Mouse (Mus musculus) retina, postnatal 1 day (tissue): ENCODE data around the gene Capn11.

Experiments
- DNase-seq: peaks from one replicate; pipeline ENCODE4 v3.0.0-alpha.2; 2012

Capn11 gene

DNA sequence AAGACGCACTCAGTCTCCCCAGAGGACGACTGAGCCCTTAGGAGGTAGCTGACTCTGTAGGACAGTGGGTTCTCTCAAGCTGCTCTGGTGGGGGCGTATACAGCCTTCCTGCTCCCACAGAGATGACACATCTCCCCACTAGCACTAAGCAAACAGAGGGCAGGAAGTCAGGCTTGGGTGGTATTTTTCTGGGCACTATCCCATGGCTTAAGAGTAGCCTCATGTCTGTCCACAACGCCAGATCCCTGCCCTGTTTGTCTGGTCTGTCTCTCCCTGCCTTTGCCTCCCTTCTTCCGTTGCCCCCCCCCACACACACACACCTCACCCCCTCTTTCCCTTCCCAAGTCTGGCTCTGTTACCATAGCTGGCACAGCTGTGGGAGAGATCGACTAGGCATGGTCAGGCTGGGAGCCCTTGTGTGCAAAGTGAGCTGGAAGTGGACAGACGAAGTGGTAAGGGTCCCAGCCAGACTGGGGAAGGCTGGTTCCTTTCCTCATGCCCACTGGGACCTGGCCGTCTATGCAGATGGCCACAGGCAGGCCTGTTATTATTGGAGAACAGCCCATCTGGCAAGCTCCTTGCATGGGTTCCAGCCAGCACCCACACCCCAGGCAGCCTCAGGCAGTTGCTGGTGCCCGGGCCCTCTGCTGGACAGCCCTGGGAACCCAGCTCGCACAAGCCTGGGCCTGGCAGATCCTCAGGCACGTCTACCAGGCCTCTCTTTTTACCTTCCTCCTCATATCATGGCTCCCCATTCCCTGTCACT, 62.3 kb downstream of the Capn11 start:
- DNase-seq = peak; percentile 73

DNA sequence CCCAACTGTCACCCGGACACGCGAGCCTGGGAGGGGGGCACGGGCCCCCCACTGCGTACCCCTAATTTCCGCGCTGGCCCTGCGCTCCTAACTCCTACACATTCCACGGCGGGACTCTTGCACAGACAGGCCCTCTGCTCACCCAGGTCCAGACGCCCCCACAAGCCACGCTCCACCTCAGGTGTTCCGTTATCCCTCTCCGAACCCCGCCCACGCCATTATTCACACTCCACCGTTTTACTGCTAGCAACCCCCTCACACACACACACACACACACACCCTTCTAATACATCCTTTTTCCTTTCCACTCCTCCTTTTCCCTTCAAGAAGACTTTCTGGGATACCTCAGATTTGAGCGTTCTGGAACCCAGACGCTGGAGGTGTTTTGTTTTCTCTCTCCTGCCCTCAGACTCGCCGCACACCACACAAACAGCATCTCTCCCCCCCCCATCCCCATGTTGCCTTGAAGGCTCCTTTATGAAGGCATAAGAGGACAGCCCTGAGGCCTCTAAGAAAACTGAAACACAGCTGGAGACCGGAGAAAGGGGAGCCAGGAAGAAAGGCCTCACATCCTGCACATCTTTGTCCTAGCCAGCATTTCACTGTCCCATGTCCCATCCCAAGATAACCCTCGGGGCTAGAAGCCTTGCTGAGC, 63.3 kb downstream of the Capn11 start:
- DNase-seq = peak; percentile 14

DNA sequence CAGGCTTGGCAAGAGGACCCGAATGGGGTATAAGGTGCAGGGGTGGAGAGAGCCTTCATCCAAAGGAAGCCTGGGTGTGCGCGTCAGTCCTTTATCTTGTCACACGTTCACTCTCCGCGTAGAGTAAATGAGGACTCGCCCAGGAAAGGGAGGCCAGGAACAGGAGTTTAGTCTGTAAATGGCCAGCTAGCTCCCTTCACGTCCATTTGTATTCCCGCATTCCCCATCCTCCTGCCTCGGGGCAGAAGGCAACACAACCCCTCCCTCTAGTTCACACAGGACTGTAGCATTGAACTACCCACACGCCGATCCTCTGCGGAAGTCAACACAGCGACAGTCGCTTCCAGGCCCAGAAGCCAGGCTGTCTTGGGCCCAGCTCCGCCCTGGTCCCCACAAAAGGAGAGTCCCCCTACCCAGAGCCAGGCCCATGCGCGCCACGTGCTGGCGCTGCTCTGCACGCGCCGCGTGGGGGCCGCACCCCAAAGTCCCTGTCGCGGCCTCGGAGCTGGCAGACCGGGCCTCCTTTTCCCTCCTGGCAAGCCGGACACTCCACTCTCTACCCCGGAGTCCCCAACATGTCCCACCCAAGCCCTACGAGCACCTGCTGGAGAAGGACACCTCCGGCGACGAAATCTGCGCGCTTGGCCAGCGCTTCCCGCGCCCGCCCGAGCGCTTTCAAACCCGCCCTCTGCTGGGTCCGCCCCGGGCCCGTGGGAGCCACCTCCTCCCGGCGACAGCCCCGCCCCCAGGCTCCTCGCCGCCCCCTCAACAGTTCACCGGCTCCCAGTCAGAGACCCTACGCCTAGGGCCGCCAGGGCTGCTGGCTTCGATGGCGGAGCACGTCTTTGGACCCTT, 64.0 kb downstream of the Capn11 start:
- DNase-seq = peak; percentile 77

DNA sequence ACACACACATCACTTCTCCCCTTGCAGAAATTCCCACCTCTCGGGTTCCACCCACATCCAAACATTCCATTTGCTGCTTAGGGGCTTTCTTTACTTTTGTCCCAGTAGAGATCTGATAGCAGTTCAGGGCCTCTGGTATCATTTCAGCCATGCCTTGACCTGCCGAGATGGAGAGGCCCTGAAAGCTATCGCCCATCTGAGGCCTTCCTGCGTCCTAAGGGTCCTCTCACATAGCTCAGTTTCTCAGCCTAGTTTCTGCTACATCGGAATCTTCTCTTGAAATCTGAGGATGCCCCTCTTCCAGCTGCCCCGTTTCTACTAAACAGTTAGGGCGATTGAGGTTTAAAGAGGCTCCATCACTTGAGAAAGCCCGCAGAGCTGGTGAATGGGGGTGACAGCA, 64.9 kb downstream of the Capn11 start:
- DNase-seq = no peak

DNA sequence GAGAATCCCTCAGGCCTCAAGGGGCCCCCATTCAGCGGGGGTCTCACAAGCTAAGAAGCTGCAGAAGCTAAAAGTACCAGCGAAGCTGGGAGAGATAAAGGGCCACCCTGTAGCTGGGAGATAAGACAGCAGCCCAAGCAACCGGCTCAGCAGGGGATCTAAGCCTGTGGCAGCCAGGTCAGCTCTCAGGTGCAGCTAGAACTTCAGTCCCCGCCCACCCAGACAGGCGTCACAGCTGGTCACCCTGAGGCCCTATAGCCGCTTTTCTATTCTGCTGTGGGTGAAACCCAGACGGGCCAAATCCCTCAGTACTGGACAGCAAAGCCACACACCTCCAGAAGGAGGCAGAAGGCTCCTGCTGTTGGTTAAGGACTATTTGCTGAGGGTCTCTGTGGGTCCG, 65.6 kb downstream of the Capn11 start:
- DNase-seq = peak; percentile 33

DNA sequence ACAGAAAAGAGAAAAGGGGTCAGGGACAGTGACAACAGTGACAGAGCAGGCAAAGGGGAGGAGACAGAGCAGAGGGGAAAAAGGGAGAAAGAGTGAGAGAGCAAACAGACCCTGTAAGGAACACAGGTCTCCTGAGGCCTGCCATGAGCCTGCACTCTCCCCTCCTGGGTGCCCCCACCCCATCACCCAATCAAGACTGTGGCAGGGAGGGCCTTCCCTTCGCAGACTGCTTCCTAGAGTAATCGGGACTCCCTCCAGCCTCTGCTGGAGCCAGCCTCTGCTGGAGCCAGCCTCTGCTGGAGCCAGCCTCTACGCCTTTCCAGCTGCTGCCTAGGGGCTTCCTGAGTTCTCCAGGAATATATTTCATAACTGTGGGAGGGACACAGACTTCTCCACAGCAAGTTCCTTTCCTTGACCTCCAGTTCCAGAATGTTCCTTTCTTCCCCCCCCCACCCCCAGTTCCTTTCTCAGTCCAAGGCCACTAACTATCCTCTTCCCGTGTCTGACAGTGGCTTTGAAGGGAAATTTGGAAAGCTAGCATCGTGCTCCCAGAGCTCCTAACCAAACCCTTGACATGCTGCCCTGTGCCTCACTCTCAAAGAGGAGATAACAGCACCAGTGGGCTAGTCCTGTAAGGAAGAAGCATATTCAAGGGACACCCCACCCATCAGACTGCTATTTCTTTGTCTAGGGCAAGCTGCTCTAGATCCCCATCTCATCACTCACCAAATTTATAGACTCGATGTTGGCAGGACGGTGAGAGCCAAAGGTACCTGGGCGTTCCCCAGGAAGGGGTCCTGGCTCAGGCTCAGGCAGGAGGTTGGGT, 66.3 kb downstream of the Capn11 start:
- DNase-seq = no peak

DNA sequence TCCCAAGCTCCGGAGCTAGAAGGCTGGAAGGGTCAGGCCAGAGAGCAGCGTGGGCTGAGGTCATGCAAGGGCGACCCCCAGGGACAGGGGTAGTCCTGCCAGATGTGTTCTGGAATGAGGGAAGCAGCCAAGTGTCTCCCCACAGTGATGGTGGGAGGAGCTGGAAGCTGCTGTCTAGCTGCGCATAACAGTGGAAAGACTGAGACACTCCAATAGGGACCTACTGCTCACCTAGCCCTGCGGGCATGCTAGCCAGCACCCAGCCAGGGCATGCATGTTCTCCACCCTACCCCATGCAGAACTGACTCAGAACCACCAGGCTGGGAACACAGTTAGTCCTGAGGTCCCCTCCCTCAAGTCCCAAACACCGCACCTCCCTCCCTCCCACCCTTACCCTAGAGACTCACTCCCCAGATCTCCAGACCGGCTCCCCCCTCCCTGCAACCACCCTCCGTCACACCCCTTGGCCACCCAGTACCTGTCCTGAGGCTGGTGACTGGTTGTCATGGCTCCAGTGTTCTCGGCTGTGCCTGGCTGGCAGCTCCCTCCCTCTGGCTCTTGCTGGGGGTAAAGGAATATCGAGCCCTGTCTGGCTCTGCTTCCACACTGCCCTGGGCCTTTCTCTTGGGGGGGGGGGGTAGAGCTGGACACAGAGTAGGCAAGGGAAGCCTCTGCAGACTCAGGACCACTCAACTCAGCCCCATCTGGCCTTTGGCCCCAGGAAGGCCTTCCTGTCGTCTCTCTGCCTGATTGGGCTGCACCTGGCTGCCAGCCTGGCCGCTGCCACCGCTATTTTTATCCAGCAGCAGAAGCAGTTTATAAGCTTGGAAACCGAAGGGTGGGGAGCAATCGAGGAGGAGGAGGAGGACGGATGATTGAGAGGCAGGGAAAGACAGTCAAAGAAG, 67.2 kb downstream of the Capn11 start:
- peak; percentile 16 for DNase-seq

DNA sequence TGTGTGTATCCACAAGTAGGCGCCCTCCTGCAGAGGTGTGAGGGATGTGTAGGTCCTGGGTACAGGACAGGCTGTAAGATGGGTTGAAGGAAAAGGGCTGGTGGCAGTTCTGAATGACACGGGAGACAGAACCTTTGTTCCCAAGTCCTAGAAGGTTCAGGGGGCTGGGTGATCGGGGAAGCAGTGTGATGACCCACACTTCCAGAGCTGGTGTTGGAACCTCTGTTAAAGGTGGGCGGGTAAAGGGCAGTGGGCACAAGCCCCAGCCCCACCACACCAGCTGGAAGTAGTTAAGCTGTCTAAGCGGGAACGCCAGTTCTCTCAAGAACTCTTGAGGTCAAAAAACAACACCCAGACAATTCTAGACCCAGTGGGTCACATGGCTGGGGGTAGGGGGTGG, 68.7 kb downstream of the Capn11 start:
- no peak for DNase-seq

DNA sequence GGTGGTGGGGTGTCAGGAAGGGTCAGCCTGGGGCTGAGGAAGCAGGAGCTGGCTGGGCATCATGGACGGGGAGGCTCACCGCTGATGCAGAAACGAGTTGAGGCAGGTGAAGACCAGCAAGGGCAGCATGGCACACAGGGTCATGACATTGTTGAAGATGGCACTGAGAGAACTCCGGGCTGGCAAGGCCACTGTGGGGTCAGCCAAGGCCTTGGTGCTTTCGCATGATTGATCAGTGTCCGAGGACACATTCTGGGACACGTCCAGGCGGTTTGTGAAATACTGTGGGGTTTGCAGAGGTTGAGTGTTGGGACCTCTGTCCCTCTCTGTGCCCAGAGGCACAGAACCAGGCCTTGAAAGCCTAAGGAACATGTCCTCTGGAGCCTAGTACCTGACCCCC, 69.3 kb downstream of the Capn11 start:
- no peak for DNase-seq

DNA sequence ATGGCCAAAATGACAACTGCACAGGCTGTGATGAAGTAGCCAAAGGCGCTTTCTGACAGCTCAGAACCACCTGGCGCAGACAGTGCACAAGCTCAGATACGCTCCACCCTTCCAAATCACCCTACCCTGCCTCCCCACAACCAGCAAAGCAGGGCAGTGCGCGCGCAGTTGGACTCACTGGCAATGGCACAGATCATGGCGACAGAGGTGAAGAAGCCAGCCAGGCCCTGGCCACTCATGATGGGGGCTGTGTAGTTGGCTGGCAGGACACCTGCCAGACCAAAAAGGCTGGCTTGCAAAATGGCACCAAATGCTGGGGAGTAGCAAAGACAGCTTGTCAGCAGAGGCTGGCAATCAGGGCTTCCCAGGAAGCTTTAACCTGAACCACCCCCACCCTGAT, 69.9 kb downstream of the Capn11 start:
- DNase-seq = no peak

DNA sequence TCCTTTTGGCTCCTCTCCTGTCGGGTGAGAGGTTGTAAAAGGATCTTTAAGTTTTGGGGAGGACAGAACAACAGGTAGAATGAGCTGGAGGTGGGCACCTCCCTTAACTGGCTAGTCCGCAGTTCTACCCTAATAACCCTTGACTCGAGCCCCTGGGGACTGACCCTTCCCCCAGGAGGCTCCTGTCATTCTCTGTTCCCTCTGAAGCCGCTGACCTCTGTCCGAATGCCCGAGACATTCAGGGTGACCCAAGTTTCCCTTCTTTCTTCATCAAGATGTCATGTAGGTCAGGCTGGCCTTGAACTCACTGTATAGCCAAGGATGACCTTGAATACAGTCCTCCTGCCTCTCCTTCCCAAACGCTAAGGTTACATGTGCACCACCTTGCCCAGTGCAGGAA, 70.8 kb downstream of the Capn11 start:
- DNase-seq = no peak

DNA sequence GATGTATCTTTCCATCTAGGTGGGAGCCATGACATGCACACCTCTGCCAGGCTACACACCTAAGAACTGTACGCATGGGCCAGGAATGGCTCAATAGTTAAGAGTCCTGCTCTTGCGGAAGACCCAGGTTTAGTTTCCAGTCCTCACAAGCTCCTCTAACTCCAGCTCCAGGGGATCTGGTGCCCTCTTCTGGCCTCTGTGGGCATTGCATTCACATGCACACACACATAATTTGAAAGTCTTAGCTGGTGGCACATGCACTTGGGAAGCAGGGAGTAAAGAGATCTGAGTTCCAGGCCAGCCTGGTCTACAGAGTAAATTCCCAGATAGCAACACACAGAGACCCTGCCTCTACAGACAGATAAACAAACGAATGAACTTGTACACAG, 72.7 kb downstream of the Capn11 start:
- DNase-seq = no peak

DNA sequence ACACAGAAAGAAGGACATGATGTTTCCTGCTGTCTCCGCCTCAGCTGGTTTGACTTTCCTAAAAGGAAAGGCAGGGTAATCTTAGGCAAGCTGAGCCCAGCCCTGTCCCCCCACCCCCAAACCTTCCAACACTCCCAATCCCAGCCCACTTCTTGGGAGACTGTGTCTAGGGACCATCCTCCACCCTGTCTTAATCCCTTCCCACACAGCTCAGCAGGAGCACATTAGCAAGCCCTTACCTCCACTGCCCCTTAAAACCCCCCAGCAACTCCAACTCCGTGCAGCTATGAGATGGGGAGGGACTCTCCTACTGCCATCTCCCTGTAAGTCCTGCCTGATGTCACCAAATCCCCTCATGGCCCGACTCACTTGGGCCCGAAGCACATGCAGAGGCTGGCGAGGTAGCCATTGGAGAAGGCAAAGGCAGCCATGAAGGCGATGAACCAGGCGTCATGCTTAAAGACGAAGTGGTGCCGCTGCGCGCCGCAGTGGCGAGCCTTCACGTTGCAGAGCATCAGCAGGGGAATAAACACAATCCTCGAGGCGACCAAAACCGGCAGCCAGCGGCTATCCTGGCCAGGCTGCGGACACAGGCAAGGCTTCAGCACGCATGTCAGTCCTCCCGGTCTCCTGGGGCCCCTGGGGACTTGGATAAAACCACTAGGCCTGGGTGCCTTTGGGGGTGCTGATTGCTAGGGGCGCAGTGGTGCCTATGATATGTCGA, 73.2 kb downstream of the Capn11 start:
- DNase-seq = no peak

DNA sequence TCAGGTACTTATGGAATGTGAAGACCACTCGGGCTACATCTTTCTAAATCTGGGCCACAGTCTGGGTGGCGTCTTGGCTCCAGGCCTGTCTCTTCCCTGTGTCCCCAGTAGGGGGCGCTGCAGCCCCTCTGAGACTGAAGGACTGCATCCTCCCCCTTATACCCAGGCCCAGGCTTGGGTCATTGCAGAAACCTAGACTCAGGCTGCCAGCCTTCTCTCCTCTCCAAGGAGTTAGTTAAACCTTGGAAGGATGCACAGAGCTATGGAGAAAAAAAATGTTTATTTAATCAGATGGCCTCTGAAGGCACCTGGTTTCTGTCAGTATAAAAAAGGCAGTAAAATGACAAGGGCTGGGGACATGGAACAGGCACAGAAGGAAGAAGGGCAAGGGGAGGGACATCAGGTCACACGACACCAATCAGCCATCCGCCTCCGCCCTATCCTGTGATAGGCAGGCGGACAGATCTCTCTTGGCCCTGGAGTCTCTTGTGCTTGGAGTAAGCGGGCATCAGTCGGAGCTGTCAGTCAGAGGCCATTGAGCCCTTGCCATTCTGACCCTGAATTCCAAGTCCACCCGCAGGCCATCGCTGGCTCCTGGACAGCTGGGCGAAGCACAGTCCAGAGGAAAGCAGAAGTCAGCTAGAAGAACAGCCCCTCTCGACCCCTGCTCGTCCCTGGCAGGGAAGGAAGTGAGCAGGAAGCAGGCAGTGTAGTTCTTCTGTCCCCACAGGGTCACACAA, 74.0 kb downstream of the Capn11 start:
- DNase-seq = peak; percentile 87

DNA sequence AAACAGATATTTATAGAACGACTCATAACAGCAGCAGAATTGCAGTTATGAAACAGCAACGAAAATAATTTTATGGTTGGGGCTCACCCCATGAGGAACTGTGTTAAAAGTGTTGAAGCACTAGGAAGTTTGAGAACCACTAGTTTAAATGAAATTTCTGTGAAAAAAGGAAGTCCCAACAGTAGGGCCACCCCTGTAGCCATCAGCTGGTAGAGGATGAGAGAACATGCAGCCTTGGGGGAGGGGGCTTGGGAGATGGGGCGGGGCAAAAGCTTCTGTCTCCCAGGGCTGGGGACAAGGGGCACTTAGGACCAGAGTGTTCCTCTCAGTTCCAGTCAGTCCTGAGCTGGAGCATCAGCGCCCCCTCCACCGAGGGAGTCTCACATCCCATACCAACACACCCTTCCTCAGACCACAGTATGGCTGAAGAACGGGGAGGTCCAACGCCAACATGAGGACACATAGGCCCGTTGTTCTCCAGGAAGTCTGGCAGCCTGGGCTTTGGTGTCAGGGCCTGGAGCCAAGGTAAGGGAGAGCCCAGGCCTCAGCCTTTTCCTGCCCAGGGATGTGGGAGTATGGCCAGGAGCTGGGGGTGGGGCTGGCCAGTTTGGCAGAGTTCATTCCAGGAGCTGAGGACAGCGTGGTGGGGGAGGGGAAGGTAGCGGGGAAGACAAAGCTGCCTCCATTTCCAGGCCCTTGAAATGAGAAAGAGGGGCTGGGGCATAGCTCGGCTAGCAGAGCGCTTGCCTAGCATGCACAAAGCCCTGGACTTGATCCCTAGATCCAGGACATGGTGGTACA, 74.8 kb downstream of the Capn11 start:
- DNase-seq = no peak

DNA sequence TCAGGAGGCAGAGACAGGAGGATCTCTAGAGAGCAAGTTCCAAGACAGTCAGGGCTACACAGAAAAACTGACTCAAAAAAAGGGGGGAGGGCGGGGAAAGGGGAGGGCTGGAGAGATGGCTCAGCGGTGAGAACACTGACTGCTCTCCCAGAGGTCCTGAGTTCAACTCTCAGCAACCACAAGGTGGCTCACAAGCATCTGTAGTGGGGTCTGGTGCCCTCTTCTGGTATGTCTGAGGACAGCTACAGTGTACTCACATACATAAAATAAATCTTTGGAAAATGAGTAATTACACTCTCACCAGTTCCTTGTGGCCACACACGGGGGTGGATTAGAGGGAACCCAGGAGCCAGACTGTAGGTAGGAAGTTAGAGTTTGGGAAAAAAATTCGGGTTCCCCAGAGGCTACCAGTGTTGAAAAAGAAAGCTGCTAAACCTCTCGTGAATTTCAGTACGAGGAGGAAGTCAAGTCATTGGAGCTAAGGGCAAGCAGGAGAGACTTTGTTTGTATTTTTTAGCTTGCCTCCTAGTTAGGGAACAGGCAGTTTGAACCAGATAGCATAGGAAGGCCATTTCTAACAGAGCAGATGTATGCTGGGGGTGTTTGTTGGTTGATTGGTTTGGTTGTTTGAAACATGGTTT, 76.3 kb downstream of the Capn11 start:
- DNase-seq = no peak

DNA sequence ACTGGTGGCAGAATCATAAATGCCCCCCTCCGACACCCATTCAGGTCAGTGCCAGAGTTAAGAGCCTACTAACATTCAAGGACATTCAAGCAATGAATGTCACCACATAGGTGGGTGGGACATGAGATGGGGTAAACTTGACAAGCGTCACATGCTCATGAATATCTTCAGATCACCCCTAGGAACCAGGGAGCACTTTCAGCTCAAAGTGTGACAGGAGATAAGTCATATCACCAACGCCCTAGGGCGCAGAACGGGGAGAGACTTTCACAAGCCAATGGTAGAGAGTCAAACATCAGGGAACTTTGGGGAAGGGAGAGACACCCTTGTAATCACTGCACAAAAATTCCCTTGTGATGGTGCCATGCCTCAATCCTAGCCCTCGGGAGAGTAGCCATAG, 76.9 kb downstream of the Capn11 start:
- no peak for DNase-seq

DNA sequence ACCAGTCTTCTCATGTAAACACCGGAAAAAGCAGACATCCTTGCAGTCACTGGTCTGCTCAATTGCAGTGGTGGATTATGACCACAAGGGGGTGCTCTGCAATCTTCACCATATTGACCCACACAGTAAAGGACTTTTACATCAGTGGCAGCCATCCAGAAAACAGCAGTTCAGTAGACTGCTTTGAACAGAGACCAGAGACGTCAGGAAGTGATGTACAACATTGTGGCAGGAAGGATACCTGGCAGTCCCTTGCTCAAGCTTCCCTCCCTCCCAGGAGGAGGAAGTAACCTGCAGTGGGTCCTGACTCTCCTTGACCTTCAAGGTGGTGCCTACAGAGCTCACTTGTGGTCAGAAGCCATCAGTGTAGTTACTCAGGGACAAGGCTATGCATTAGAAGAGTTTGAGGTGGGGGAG, 77.5 kb downstream of the Capn11 start:
- peak; percentile 89 for DNase-seq

DNA sequence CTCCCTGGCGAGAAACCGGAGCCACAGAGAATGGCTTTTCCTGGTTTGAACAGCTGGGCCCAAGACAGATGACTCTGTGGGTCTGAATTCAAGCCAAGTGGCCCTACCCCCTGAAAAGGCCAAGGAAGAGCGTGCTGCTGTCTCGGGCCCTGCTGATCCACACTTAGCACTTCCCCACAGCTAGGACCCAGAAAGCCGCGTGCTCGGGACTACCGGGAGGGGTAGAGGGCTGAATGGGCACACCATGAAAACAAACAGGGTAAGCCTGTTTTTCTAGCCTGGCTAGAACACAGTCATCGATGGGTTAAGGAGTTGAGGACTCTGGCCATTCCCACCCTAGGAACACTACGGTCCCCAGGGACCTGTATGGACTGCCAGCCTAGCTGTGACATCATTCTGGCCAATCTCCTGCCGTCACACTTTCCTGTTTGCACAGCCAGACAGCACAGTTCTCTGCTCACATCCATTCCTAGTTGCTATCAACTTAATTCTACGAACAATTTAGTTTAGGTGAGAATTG, 78.1 kb downstream of the Capn11 start:
- DNase-seq = no peak
